Mouse (Mus musculus) embryonic fibroblast, embryonic 13.5 days (primary cell): Measurements from ENCODE around the gene Efcab12.

Source experiments
- CTCF ChIP-seq: IDR thresholded peaks from 2 replicates; pipeline ENCODE4 v1.5.1; 2011; ENCODE audit warnings: mild to moderate bottlenecking, control low read depth, low read length, moderate library complexity, borderline replicate concordance; ENCODE audit not compliant: insufficient read depth
- POLR2A ChIP-seq: IDR thresholded peaks from 2 replicates; pipeline ENCODE4 v1.6.1; 2011; ENCODE audit warnings: low read depth, mild to moderate bottlenecking, control low read depth, low read length, moderate library complexity

DNA sequence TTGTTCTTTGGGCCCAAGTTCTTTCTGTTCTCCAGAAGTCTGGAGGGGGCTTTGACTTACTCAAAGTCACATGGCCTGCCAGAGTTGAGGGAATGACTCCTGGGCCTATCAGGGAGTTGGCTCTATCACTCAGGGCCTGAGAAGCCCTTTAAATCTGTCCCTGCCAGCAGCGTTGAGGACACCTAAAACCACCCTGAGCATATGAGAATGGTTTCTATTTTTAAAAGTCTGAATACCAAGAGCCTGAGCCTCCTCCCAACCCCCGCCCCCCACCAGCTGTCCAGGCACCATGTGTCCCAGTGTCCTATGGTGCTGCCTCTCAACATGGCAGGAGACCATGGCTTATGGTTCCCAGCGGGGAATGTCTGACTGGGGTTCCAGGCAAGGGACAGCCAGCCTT, 62.4 kb downstream of the Efcab12 start:
- no peak for TF ChIP-seq CTCF
- TF ChIP-seq POLR2A: no peak
